Mouse (Mus musculus) T-helper 17 cell (primary cell): ENCODE measurements around the gene Ccdc107.

Source experiments
- in situ Hi-C, 2 experiments: fragments of 300-600 bp; cut with MboI, MseI; formaldehyde crosslinking; loops; 1 replicate in 1 of 2; 2 replicates in 1 of 2; pipeline ENCODE4 v1.15.1; 2025; ENCODE audit warnings: high pct_unique_total_duplicates in 2 of 2

The Ccdc107 gene

GRCm38 (mm10) chr4:43509109-43509508, 16.4 kb downstream of the Ccdc107 start:
- in situ Hi-C loops, result no loop called here

- in situ Hi-C loops, result no loop called here
These were observed 19.2 kb downstream of the Ccdc107 start for GRCm38 (mm10) chr4:43511675-43512454.

GRCm38 (mm10) chr4:43512653-43513052, 20.0 kb downstream of the Ccdc107 start:
- in situ Hi-C loops, result no loop called here

- in situ Hi-C loops, result no loop called here
These were observed 20.6 kb downstream of the Ccdc107 start for GRCm38 (mm10) chr4:43513300-43513699.

GRCm38 (mm10) chr4:43513791-43514190, 21.1 kb downstream of the Ccdc107 start:
- in situ Hi-C loops, result no loop called here

GRCm38 (mm10) chr4:43515764-43516708, 23.3 kb downstream of the Ccdc107 start:
- in situ Hi-C loops, result no loop called here

- in situ Hi-C loops, result no loop called here
These were observed 26.9 kb downstream of the Ccdc107 start for GRCm38 (mm10) chr4:43519551-43519950.

GRCm38 (mm10) chr4:43519956-43520355, 27.3 kb downstream of the Ccdc107 start:
- in situ Hi-C loops, result loop anchor here in 1 of 2 experiments (10.0 kb wide), 1 partner anchor 345 kb away; no protein-coding TSS in a partner anchor

GRCm38 (mm10) chr4:43527880-43528279, 35.2 kb downstream of the Ccdc107 start:
- in situ Hi-C loops, result loop anchor here (5.0 to 10.0 kb wide), 2 partner anchors 91 to 337 kb away; no protein-coding TSS in a partner anchor

- in situ Hi-C loops, result loop anchor here (5.0 to 10.0 kb wide), 2 partner anchors 91 to 336 kb away; no protein-coding TSS in a partner anchor
These were observed 35.8 kb downstream of the Ccdc107 start for GRCm38 (mm10) chr4:43528487-43528886.

- in situ Hi-C loops, result no loop called here
These were observed 37.4 kb downstream of the Ccdc107 start for GRCm38 (mm10) chr4:43530081-43530501.

- in situ Hi-C loops, result no loop called here
These were observed 37.9 kb downstream of the Ccdc107 start for GRCm38 (mm10) chr4:43530581-43530980.

GRCm38 (mm10) chr4:43533270-43533669, 40.6 kb downstream of the Ccdc107 start:
- in situ Hi-C loops, result no loop called here

- in situ Hi-C loops, result no loop called here
These were observed 42.9 kb downstream of the Ccdc107 start for GRCm38 (mm10) chr4:43535628-43536027.

GRCm38 (mm10) chr4:43536031-43536430, 43.3 kb downstream of the Ccdc107 start:
- in situ Hi-C loops, result no loop called here

- in situ Hi-C loops, result no loop called here
These were observed 49.3 kb downstream of the Ccdc107 start for GRCm38 (mm10) chr4:43542044-43542443.
